8 mouse cellular contexts compared by ENCODE assay signal in the genomic region with DNA sequence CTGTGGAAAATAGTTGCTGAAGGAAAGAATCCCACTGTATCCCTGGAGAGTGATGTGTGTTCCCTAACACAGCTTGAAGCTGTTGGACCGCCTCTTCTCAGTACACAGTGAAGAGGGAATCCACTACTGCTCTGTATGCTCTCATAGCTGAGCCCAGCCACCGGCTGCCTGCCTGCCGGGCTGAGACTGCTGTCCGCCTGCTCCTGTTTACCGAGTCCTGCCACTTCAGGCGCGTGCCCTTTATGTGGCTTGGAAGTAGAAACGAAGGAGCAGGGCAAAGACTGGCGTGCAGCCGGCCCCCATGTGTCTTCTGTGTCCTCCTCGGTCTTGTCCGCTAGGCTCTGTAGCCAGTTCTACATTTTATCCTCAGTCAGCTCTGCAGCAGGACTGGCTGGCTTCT. TPM values are rescaled to one million over a fixed set of nuclear protein-coding genes. Genes with fewer than 3 reads are reported as not detected.
DNase-seq lines count a peak whose midpoint lies in the region; ATAC-seq lines count a peak whose summit lies in the region.

No protein-coding gene starts in this region.

- 75% methylated on average over 12 of the region's 12 CpGs for WGBS in liver, embryonic 15.5 days (ENCODE audit: insufficient replicate concordance)
- WGBS in liver, embryonic 12.5 days (ENCODE audit: insufficient replicate concordance) = 64% methylated on average over 12 of the region's 12 CpGs
- 27% methylated on average over 12 of the region's 12 CpGs for WGBS in forebrain, embryonic 13.5 days
- WGBS in hindbrain, embryonic 16.5 days = 26% methylated on average over 12 of the region's 12 CpGs
- 33% methylated on average over 12 of the region's 12 CpGs for WGBS in neural tube, embryonic 15.5 days

- H3K27ac ChIP-seq in liver, embryonic 15.5 days (replicated peaks) = peak overlapping the region; percentile 15; the same call in 1 of the 2 replicates
- H3K27ac ChIP-seq in liver, embryonic 12.5 days = no peak overlapping the region
- no peak overlapping the region for H3K27ac ChIP-seq in forebrain, embryonic 13.5 days
- H3K27ac ChIP-seq in hindbrain, embryonic 16.5 days (ENCODE audit: low read depth, low read length) = no peak overlapping the region
- H3K27ac ChIP-seq in neural tube, embryonic 15.5 days (replicated peaks) = no peak overlapping the region

- H3K4me2 ChIP-seq in liver, embryonic 15.5 days = no peak overlapping the region
- no peak overlapping the region for H3K4me2 ChIP-seq in liver, embryonic 12.5 days
- H3K4me2 ChIP-seq in forebrain, embryonic 13.5 days = no peak overlapping the region
- peak overlapping the region; percentile 17; the same call in 1 of the 2 replicates for H3K4me2 ChIP-seq in hindbrain, embryonic 16.5 days (ENCODE audit: low read length)
- H3K4me2 ChIP-seq in neural tube, embryonic 15.5 days = peak overlapping the region; percentile 23; the same call in 1 of the 2 replicates

- H3K9me3 ChIP-seq in liver, embryonic 15.5 days (replicated peaks) = no peaks in the 10 kb centered on the region
- no peaks in the 10 kb centered on the region for H3K9me3 ChIP-seq in liver, embryonic 12.5 days (replicated peaks)
- H3K9me3 ChIP-seq in forebrain, embryonic 13.5 days (replicated peaks) = no peaks in the 10 kb centered on the region
- no peaks in the 10 kb centered on the region for H3K9me3 ChIP-seq in hindbrain, embryonic 16.5 days (ENCODE audit: control insufficient read depth, low read length)
- no peaks in the 10 kb centered on the region for H3K9me3 ChIP-seq in neural tube, embryonic 15.5 days (replicated peaks)

- no peak for DNase-seq in left cerebral cortex, adult 18-20 months (ENCODE audit: low spot score in 2 of 2)
- DNase-seq in urinary bladder, adult 18-20 months (ENCODE audit: low spot score in 2 of 2) = no peak
- DNase-seq in testis, postnatal 10 days (ENCODE audit: low spot score) = no peak

- H3K36me3 ChIP-seq in liver, embryonic 15.5 days (replicated peaks) = 0 out of 2 replicates have a peak, but pooled peaks cover 4% of the 10 kb centered on the region
- H3K36me3 ChIP-seq in liver, embryonic 12.5 days = no peaks in the 10 kb centered on the region
- no peaks in the 10 kb centered on the region for H3K36me3 ChIP-seq in forebrain, embryonic 13.5 days (ENCODE audit: poor library complexity, severe bottlenecking)
- H3K36me3 ChIP-seq in hindbrain, embryonic 16.5 days (ENCODE audit: control insufficient read depth, insufficient read depth, low read length) = no peaks in the 10 kb centered on the region
- H3K36me3 ChIP-seq in neural tube, embryonic 15.5 days = no peaks in the 10 kb centered on the region

- peaks cover 59% of the 10 kb centered on the region for H3K4me1 ChIP-seq in liver, embryonic 15.5 days (replicated peaks)
- H3K4me1 ChIP-seq in liver, embryonic 12.5 days = peaks cover 68% of the 10 kb centered on the region
- peaks cover 17% of the 10 kb centered on the region for H3K4me1 ChIP-seq in forebrain, embryonic 13.5 days
- H3K4me1 ChIP-seq in hindbrain, embryonic 16.5 days (ENCODE audit: control insufficient read depth, insufficient read depth, low read depth, low read length) = peaks cover 3% of the 10 kb centered on the region
- peaks cover 23% of the 10 kb centered on the region for H3K4me1 ChIP-seq in neural tube, embryonic 15.5 days

- no peak for ATAC-seq in liver, embryonic 15.5 days (ENCODE audit: insufficient read depth)
- no peak for ATAC-seq in liver, embryonic 12.5 days
- ATAC-seq in forebrain, embryonic 13.5 days = peak; percentile 48; the same call in 1 of the 2 replicates
- peak; percentile 78 for ATAC-seq in hindbrain, embryonic 16.5 days
- ATAC-seq in neural tube, embryonic 15.5 days (ENCODE audit: low FRiP score) = peak; percentile 62; the same call in 1 of the 2 replicates

- H3K9ac ChIP-seq in liver, embryonic 15.5 days = no peak overlapping the region
- no peak overlapping the region for H3K9ac ChIP-seq in liver, embryonic 12.5 days
- peak overlapping the region; percentile 23; the same call in 1 of the 2 replicates for H3K9ac ChIP-seq in forebrain, embryonic 13.5 days
- H3K9ac ChIP-seq in hindbrain, embryonic 16.5 days (ENCODE audit: low read depth, low read length) = no peak overlapping the region
- H3K9ac ChIP-seq in neural tube, embryonic 15.5 days (replicated peaks) = no peak overlapping the region

- H3K4me3 ChIP-seq in liver, embryonic 15.5 days (replicated peaks) = no peak overlapping the region
- no peak overlapping the region for H3K4me3 ChIP-seq in liver, embryonic 12.5 days
- H3K4me3 ChIP-seq in forebrain, embryonic 13.5 days = no peak overlapping the region
- no peak overlapping the region for H3K4me3 ChIP-seq in hindbrain, embryonic 16.5 days (ENCODE audit: low read length)
- no peak overlapping the region for H3K4me3 ChIP-seq in neural tube, embryonic 15.5 days (replicated peaks)

- H3K27me3 ChIP-seq in liver, embryonic 15.5 days = 0 out of 2 replicates have a peak, but pooled peaks cover 3% of the 10 kb centered on the region
- peaks cover 3% of the 10 kb centered on the region; the same call in 1 of the 2 replicates for H3K27me3 ChIP-seq in liver, embryonic 12.5 days (replicated peaks)
- no peaks in the 10 kb centered on the region for H3K27me3 ChIP-seq in forebrain, embryonic 13.5 days
- H3K27me3 ChIP-seq in hindbrain, embryonic 16.5 days (replicated peaks; ENCODE audit: control insufficient read depth, insufficient read depth, low read length) = no peaks in the 10 kb centered on the region
- H3K27me3 ChIP-seq in neural tube, embryonic 15.5 days (replicated peaks) = no peaks in the 10 kb centered on the region

RNA-seq across cellular contexts. Expression of gene Plpp1, which starts 34.5 kb away (rescaled TPM):
- 42.1 and 45.6 TPM in 2 replicates for polyA plus RNA-seq in liver, embryonic 15.5 days (2015; fragmentation: Nextera tagmentation; extraction: Ambion mirVana)
- polyA plus RNA-seq in liver, embryonic 12.5 days (2016; fragmentation: Nextera tagmentation; extraction: Ambion mirVana) = 28.6 and 30.8 TPM in 2 replicates
- 20.6 and 27.0 TPM in 2 replicates for polyA plus RNA-seq in forebrain, embryonic 13.5 days (2015; fragmentation: Nextera tagmentation; extraction: Ambion mirVana)
- polyA plus RNA-seq in hindbrain, embryonic 16.5 days (2015; fragmentation: Nextera tagmentation; extraction: Ambion mirVana) = 78.8 and 85.8 TPM in 2 replicates
- 73.3 and 77.0 TPM in 2 replicates for polyA plus RNA-seq in neural tube, embryonic 15.5 days (2015; fragmentation: Nextera tagmentation; extraction: Ambion mirVana)
- total RNA-seq in left cerebral cortex, adult 18-20 months (2021) = 10 to 100 TPM; 26.7 to 33.7 TPM

Comparison
In these comparisons a context has a peak if more than half of its experiments do, and no peak if none do; other contexts are left out.
1. ATAC-seq: peak in forebrain, embryonic 13.5 days (single experiment), hindbrain, embryonic 16.5 days (single experiment) and neural tube, embryonic 15.5 days (single experiment); none in liver, embryonic 15.5 days (single experiment) and liver, embryonic 12.5 days (single experiment).
2. H3K4me2 ChIP-seq: peak in hindbrain, embryonic 16.5 days (single experiment) and neural tube, embryonic 15.5 days (single experiment); none in liver, embryonic 15.5 days (single experiment), liver, embryonic 12.5 days (single experiment) and forebrain, embryonic 13.5 days (single experiment).